Mouse (Mus musculus): ENCODE results near the gene Abca13.

GRCm38 (mm10) chr11:9647991-9648390 is 456.2 kb downstream of the Abca13 start:
- TF ChIP-seq CTCF (IDR thresholded peaks at IDR 0.05; ENCODE audit: borderline replicate concordance, control insufficient read depth, extremely low read depth, insufficient read depth, low read length, poor library complexity) (no peak), POLR2A (IDR thresholded peaks at IDR 0.05; ENCODE audit: control insufficient read depth, extremely low read depth, insufficient read depth, low read length, poor library complexity) (no peak)

Measured in thymus, adult 2 months (tissue).